Mouse (Mus musculus) kidney, embryonic 14.5 days (tissue): Measurements from ENCODE around the gene Ptprz1. TPM values are rescaled to one million over a fixed set of nuclear protein-coding genes. Genes with fewer than 3 reads are reported as not detected.
A peak's percentile ranks its signal among the peaks of the same experiment; 100 is the strongest.

Experiments
- ATAC-seq: fragments of 200-750 bp; cut with Nextera tagmentation; 2 replicates; pipeline ENCODE4 v1.8.0; 2017; ENCODE audit warnings: moderate number of reproducible peaks, mild to moderate bottlenecking, moderate TSS enrichment, moderate library complexity; ENCODE audit not compliant: low FRiP score, low TSS enrichment
- H3K27ac ChIP-seq: fragments of 300-500 bp; sonication (generic); 2 replicates; pipeline ENCODE4 v1.5.1; 2014; ENCODE audit warnings: low read depth, mild to moderate bottlenecking, low read length, moderate library complexity, mixed read lengths
- H3K27me3 ChIP-seq: fragments of 300-500 bp; sonication (generic); 2 replicates; pipeline ENCODE4 v1.6.1; 2014; ENCODE audit warnings: mild to moderate bottlenecking, low read length; ENCODE audit not compliant: control insufficient read depth, insufficient read depth
- H3K36me3 ChIP-seq: fragments of 300-500 bp; sonication (generic); 2 replicates; pipeline ENCODE4 v1.6.1; 2014; ENCODE audit warnings: low read length, mixed read lengths; ENCODE audit not compliant: control insufficient read depth, insufficient read depth
- H3K4me1 ChIP-seq: fragments of 300-500 bp; sonication (generic); 2 replicates; pipeline ENCODE4 v1.6.1; 2014; ENCODE audit warnings: low read length, mixed read lengths; ENCODE audit not compliant: control insufficient read depth, insufficient read depth
- H3K4me2 ChIP-seq: fragments of 300-500 bp; sonication (generic); replicated peaks from 2 replicates; pipeline ENCODE4 v1.6.1; 2014; ENCODE audit warnings: low read depth, mild to moderate bottlenecking, low read length
- H3K4me3 ChIP-seq: fragments of 300-500 bp; sonication (generic); 2 replicates; pipeline ENCODE4 v1.5.1; 2014; ENCODE audit warnings: mild to moderate bottlenecking, low read length
- H3K9ac ChIP-seq: fragments of 300-500 bp; sonication (generic); 2 replicates; pipeline ENCODE4 v1.6.1; 2014; ENCODE audit warnings: low read depth, mild to moderate bottlenecking, low read length, moderate library complexity
- H3K9me3 ChIP-seq: fragments of 300-500 bp; sonication (generic); 2 replicates; pipeline ENCODE4 v1.6.1; 2016; ENCODE audit warnings: low read length; ENCODE audit not compliant: control insufficient read depth
- WGBS: fragments of 180-500 bp; shearing (Covaris S2); extraction: QIAGEN DNeasy Blood & Tissue Kit; methylation state at CpG from one replicate; pipeline ENCODE4 v1.1.7; 2014; 5-methylcytosine and 5-hydroxymethylcytosine counted together
- polyA plus RNA-seq: library from polyadenylated mRNA; unstranded; fragments of >200 nt; fragmentation: Nextera tagmentation; extraction: Ambion mirVana; gene quantifications from 2 replicates; pipeline ENCODE4 v1.2.1, GENCODE M21; 2014

Ptprz1 gene
- 1.5 and 2.5 TPM in 2 replicates for polyA plus RNA-seq

- Histone ChIP-seq H3K36me3 (no peaks in the 10 kb centered on the region), H3K4me2 (peak within 1 kb of the TSS; percentile 95), H3K9ac (peak within 1 kb of the TSS; percentile 47), H3K9me3 (no peaks in the 10 kb centered on the region), H3K4me1 (0 out of 2 replicates have a peak, but pooled peaks cover 4% of the 10 kb centered on the region), H3K27ac (no peak within 1 kb of the TSS), H3K4me3 (peak within 1 kb of the TSS; percentile 54), H3K27me3 (peaks cover 6% of the 10 kb centered on the region)
- peak; percentile 95 for ATAC-seq
- under 1% methylated on average over 26 of the region's 44 CpGs for WGBS
These were observed at the start of gene Ptprz1 for GRCm38 (mm10) chr6:22874781-22875613. TSS of gene Ptprz1 (plus strand) at chr6:22875502.

- no peaks in the 10 kb centered on the region for H3K9me3 ChIP-seq
- WGBS = 55% methylated on average over 7 of the region's 7 CpGs
- no peaks in the 10 kb centered on the region for H3K27me3 ChIP-seq
- no peak for ATAC-seq
- no peak overlapping the region for H3K9ac ChIP-seq
- H3K4me3 ChIP-seq = no peak overlapping the region
- no peaks in the 10 kb centered on the region for H3K36me3 ChIP-seq
- no peaks in the 10 kb centered on the region for H3K4me1 ChIP-seq
- no peak overlapping the region for H3K27ac ChIP-seq
- H3K4me2 ChIP-seq = no peak overlapping the region
These were observed 41.7 kb upstream of the Ptprz1 start for GRCm38 (mm10) chr6:22833637-22834036.

GRCm38 (mm10) chr6:22834100-22834970 lies 41.0 kb upstream of the Ptprz1 start:
- H3K9me3 ChIP-seq = no peaks in the 10 kb centered on the region
- no peak for ATAC-seq

GRCm38 (mm10) chr6:22875614-22876541 lies 576 bp downstream of the Ptprz1 start:
- peak overlapping the region; percentile 54 for H3K4me3 ChIP-seq
- H3K9ac ChIP-seq = peak overlapping the region; percentile 47
- peak; percentile 81 for ATAC-seq
- peak overlapping the region; percentile 95 for H3K4me2 ChIP-seq
- 0 out of 2 replicates have a peak, but pooled peaks cover 4% of the 10 kb centered on the region for H3K4me1 ChIP-seq
- H3K36me3 ChIP-seq = no peaks in the 10 kb centered on the region
- H3K27ac ChIP-seq = no peak overlapping the region
- WGBS = 2% methylated on average over 44 of the region's 45 CpGs
- no peaks in the 10 kb centered on the region for H3K9me3 ChIP-seq
- H3K27me3 ChIP-seq = peaks cover 6% of the 10 kb centered on the region

More at GRCm38 (mm10) chr6:22834100-22834970, 41.0 kb upstream of the Ptprz1 start:
- Histone ChIP-seq H3K9ac (no peak overlapping the region), H3K27ac (no peak overlapping the region), H3K4me1 (no peaks in the 10 kb centered on the region), H3K4me2 (no peak overlapping the region), H3K4me3 (no peak overlapping the region), H3K36me3 (no peaks in the 10 kb centered on the region), H3K27me3 (no peaks in the 10 kb centered on the region)
- 84% methylated on average over 19 of the region's 19 CpGs for WGBS

GRCm38 (mm10) chr6:22887978-22888377 lies 12.7 kb downstream of the Ptprz1 start:
- H3K9ac ChIP-seq = no peak overlapping the region
- no peaks in the 10 kb centered on the region for H3K4me1 ChIP-seq
- 80% methylated on average over 6 of the region's 6 CpGs for WGBS
- H3K4me3 ChIP-seq = no peak overlapping the region
- no peak overlapping the region for H3K27ac ChIP-seq
- no peaks in the 10 kb centered on the region for H3K27me3 ChIP-seq
- H3K36me3 ChIP-seq = no peaks in the 10 kb centered on the region
- H3K4me2 ChIP-seq = no peak overlapping the region
- ATAC-seq = no peak
- H3K9me3 ChIP-seq = no peaks in the 10 kb centered on the region

- no peak for ATAC-seq
- no peaks in the 10 kb centered on the region for H3K9me3 ChIP-seq
- H3K4me2 ChIP-seq = no peak overlapping the region
- H3K4me1 ChIP-seq = no peaks in the 10 kb centered on the region
- no peaks in the 10 kb centered on the region for H3K36me3 ChIP-seq
- 86% methylated on average over 8 of the region's 8 CpGs for WGBS
- no peak overlapping the region for H3K9ac ChIP-seq
- H3K27me3 ChIP-seq = no peaks in the 10 kb centered on the region
- H3K27ac ChIP-seq = no peak overlapping the region
- no peak overlapping the region for H3K4me3 ChIP-seq
These were observed 14.0 kb downstream of the Ptprz1 start for GRCm38 (mm10) chr6:22889333-22889732.

- H3K4me1 ChIP-seq = no peaks in the 10 kb centered on the region
- H3K4me3 ChIP-seq = no peak overlapping the region
- H3K9me3 ChIP-seq = no peaks in the 10 kb centered on the region
- H3K27me3 ChIP-seq = no peaks in the 10 kb centered on the region
- WGBS = 51% methylated on average over 3 of the region's 3 CpGs
- no peaks in the 10 kb centered on the region for H3K36me3 ChIP-seq
- ATAC-seq = no peak
- no peak overlapping the region for H3K9ac ChIP-seq
- no peak overlapping the region for H3K27ac ChIP-seq
- H3K4me2 ChIP-seq = no peak overlapping the region
These were observed 26.7 kb downstream of the Ptprz1 start for GRCm38 (mm10) chr6:22901983-22902382.

- Histone ChIP-seq H3K9me3 (no peaks in the 10 kb centered on the region), H3K4me1 (0 out of 2 replicates have a peak, but pooled peaks cover 4% of the 10 kb centered on the region), H3K4me3 (no peak overlapping the region), H3K27ac (no peak overlapping the region), H3K4me2 (no peak overlapping the region), H3K36me3 (no peaks in the 10 kb centered on the region), H3K9ac (no peak overlapping the region), H3K27me3 (no peaks in the 10 kb centered on the region)
- no peak for ATAC-seq
- WGBS = 87% methylated on average over 6 of the region's 6 CpGs
These were observed 33.4 kb downstream of the Ptprz1 start for GRCm38 (mm10) chr6:22908510-22909256.
